Mouse (Mus musculus): ENCODE data around the gene Jade1. TPM values are rescaled to one million over a fixed set of nuclear protein-coding genes. Genes with fewer than 3 reads are reported as not detected.
A peak's percentile ranks its signal among the peaks of the same experiment; 100 is the strongest.

Jade1 gene
- polyA plus RNA-seq, 1 experiment from 2014 or later, result 11.3 TPM

GRCm38 (mm10) chr3:41551671-41552070 lies 3.9 kb upstream of the Jade1 start:
- WGBS (ENCODE audit: insufficient replicate concordance), result 19% methylated on average over 3 of the region's 3 CpGs

GRCm38 (mm10) chr3:41552777-41553548 lies 2.6 kb upstream of the Jade1 start:
- H3K36me3 ChIP-seq, result no peaks in the 10 kb centered on the region
- peak overlapping the region; percentile 28; the same call in 1 of the 2 replicates for H3K4me2 ChIP-seq
- DNase-seq (peak; percentile 26), ATAC-seq (ENCODE audit: low read depth) (peak; percentile 61)
- H3K4me1 ChIP-seq (replicated peaks), result peaks cover 40% of the 10 kb centered on the region
- H3K27me3 ChIP-seq, result no peaks in the 10 kb centered on the region
- peak overlapping the region; percentile 43; the same call in 1 of the 2 replicates for H3K27ac ChIP-seq
- no peaks in the 10 kb centered on the region for H3K9me3 ChIP-seq (replicated peaks)
- 21% methylated on average over 11 of the region's 11 CpGs for WGBS (ENCODE audit: insufficient replicate concordance)
- H3K9ac ChIP-seq, result no peak overlapping the region
- H3K4me3 ChIP-seq (replicated peaks), result no peak overlapping the region

More at GRCm38 (mm10) chr3:41551671-41552070, 3.9 kb upstream of the Jade1 start:
- Histone ChIP-seq H3K27ac (peak overlapping the region; percentile 16; the same call in 1 of the 2 replicates), H3K4me2 (0 out of 2 replicates have a peak overlapping the region, but pooled peaks have one; percentile 2), H3K9me3 (replicated peaks) (no peaks in the 10 kb centered on the region), H3K9ac (no peak overlapping the region), H3K4me1 (replicated peaks) (peaks cover 40% of the 10 kb centered on the region), H3K27me3 (no peaks in the 10 kb centered on the region), H3K36me3 (no peaks in the 10 kb centered on the region), H3K4me3 (replicated peaks) (no peak overlapping the region)
- ATAC-seq (ENCODE audit: low read depth) (peak; percentile 84), DNase-seq (peak; percentile 26)

- H3K27ac ChIP-seq, result no peak overlapping the region
- 63% methylated on average over 4 of the region's 4 CpGs for WGBS (ENCODE audit: insufficient replicate concordance)
- DNase-seq, result no peak
- no peak overlapping the region for H3K4me3 ChIP-seq (replicated peaks)
- no peak overlapping the region for H3K4me2 ChIP-seq
- H3K4me1 ChIP-seq (replicated peaks), result peaks cover 40% of the 10 kb centered on the region
- H3K27me3 ChIP-seq, result no peaks in the 10 kb centered on the region
- no peaks in the 10 kb centered on the region for H3K9me3 ChIP-seq (replicated peaks)
- no peaks in the 10 kb centered on the region for H3K36me3 ChIP-seq
- ATAC-seq (ENCODE audit: low read depth), result no peak
- H3K9ac ChIP-seq, result no peak overlapping the region
Measured at GRCm38 (mm10) chr3:41553681-41554080, 1.9 kb upstream of the Jade1 start.

- Histone ChIP-seq H3K36me3 (no peaks in the 10 kb centered on the region), H3K9ac (no peak overlapping the region), H3K4me2 (no peak overlapping the region), H3K4me3 (replicated peaks) (no peak overlapping the region), H3K9me3 (replicated peaks) (no peaks in the 10 kb centered on the region), H3K4me1 (replicated peaks) (peaks cover 40% of the 10 kb centered on the region), H3K27me3 (no peaks in the 10 kb centered on the region), H3K27ac (no peak overlapping the region)
- no peak for DNase-seq
- WGBS (ENCODE audit: insufficient replicate concordance), result 73% methylated on average over 24 of the region's 24 CpGs
- ATAC-seq (ENCODE audit: low read depth), result no peak
Measured at GRCm38 (mm10) chr3:41554480-41555475, 753 bp upstream of the Jade1 start.

- no peak overlapping the region for H3K4me2 ChIP-seq
- H3K4me3 ChIP-seq (replicated peaks), result no peak overlapping the region
- no peaks in the 10 kb centered on the region for H3K27me3 ChIP-seq
- DNase-seq, result no peak
- no peak overlapping the region for H3K27ac ChIP-seq
- no peaks in the 10 kb centered on the region for H3K36me3 ChIP-seq
- peaks cover 32% of the 10 kb centered on the region for H3K4me1 ChIP-seq (replicated peaks)
- H3K9ac ChIP-seq, result no peak overlapping the region
- H3K9me3 ChIP-seq (replicated peaks), result no peaks in the 10 kb centered on the region
- no peak for ATAC-seq (ENCODE audit: low read depth)
- WGBS (ENCODE audit: insufficient replicate concordance), result 69% methylated on average over 9 of the region's 11 CpGs
Measured at GRCm38 (mm10) chr3:41556451-41557266, 1.1 kb downstream of the Jade1 start.

- Histone ChIP-seq H3K4me3 (replicated peaks) (no peak overlapping the region), H3K4me1 (replicated peaks) (peaks cover 24% of the 10 kb centered on the region), H3K9ac (no peak overlapping the region), H3K27me3 (no peaks in the 10 kb centered on the region), H3K9me3 (replicated peaks) (no peaks in the 10 kb centered on the region), H3K36me3 (no peaks in the 10 kb centered on the region), H3K27ac (no peak overlapping the region), H3K4me2 (no peak overlapping the region)
- DNase-seq (no peak), ATAC-seq (ENCODE audit: low read depth) (no peak)
- 79% methylated on average over 19 of the region's 19 CpGs for WGBS (ENCODE audit: insufficient replicate concordance)
Measured at GRCm38 (mm10) chr3:41557267-41557995, 1.9 kb downstream of the Jade1 start.

GRCm38 (mm10) chr3:41560489-41560888 lies 5.0 kb downstream of the Jade1 start:
- WGBS (ENCODE audit: insufficient replicate concordance), result 74% methylated on average over 6 of the region's 6 CpGs
- H3K4me2 ChIP-seq, result no peak overlapping the region
- no peaks in the 10 kb centered on the region for H3K36me3 ChIP-seq
- no peaks in the 10 kb centered on the region for H3K27me3 ChIP-seq
- H3K9me3 ChIP-seq (replicated peaks), result no peaks in the 10 kb centered on the region
- DNase-seq (no peak), ATAC-seq (ENCODE audit: low read depth) (no peak)
- H3K4me1 ChIP-seq (replicated peaks), result peaks cover 12% of the 10 kb centered on the region; the same call in 1 of the 2 replicates
- H3K27ac ChIP-seq, result no peak overlapping the region
- no peak overlapping the region for H3K9ac ChIP-seq
- H3K4me3 ChIP-seq (replicated peaks), result no peak overlapping the region

GRCm38 (mm10) chr3:41561787-41562186 lies 6.3 kb downstream of the Jade1 start:
- Histone ChIP-seq H3K27me3 (no peaks in the 10 kb centered on the region), H3K4me3 (replicated peaks) (no peak overlapping the region), H3K36me3 (no peaks in the 10 kb centered on the region), H3K9me3 (replicated peaks) (no peaks in the 10 kb centered on the region), H3K27ac (no peak overlapping the region), H3K4me2 (no peak overlapping the region), H3K4me1 (replicated peaks) (peaks cover 20% of the 10 kb centered on the region), H3K9ac (no peak overlapping the region)
- DNase-seq, result no peak
- ATAC-seq (ENCODE audit: low read depth), result no peak
- WGBS (ENCODE audit: insufficient replicate concordance), result 81% methylated on average over 5 of the region's 5 CpGs

- Histone ChIP-seq H3K27ac (peak overlapping the region; percentile 96), H3K27me3 (no peaks in the 10 kb centered on the region), H3K4me3 (replicated peaks) (peak overlapping the region; percentile 82), H3K9ac (peak overlapping the region; percentile 96), H3K9me3 (replicated peaks) (no peaks in the 10 kb centered on the region), H3K36me3 (no peaks in the 10 kb centered on the region), H3K4me2 (peak overlapping the region; percentile 97), H3K4me1 (replicated peaks) (peaks cover 36% of the 10 kb centered on the region)
- DNase-seq, result peak; percentile 64
- peak; percentile 75 for ATAC-seq (ENCODE audit: low read depth)
- 1% methylated on average over 75 of the region's 81 CpGs for WGBS (ENCODE audit: insufficient replicate concordance)
Measured at GRCm38 (mm10) chr3:41563211-41563931, 7.8 kb downstream of the Jade1 start.

- DNase-seq (no peak), ATAC-seq (ENCODE audit: low read depth) (no peak)
- H3K36me3 ChIP-seq, result no peaks in the 10 kb centered on the region
- no peaks in the 10 kb centered on the region for H3K9me3 ChIP-seq (replicated peaks)
- peak overlapping the region; percentile 82 for H3K4me3 ChIP-seq (replicated peaks)
- peak overlapping the region; percentile 96 for H3K9ac ChIP-seq
- H3K27ac ChIP-seq, result peak overlapping the region; percentile 96
- H3K27me3 ChIP-seq, result no peaks in the 10 kb centered on the region
- H3K4me2 ChIP-seq, result peak overlapping the region; percentile 97
- 0% methylated on average over 7 of the region's 7 CpGs for WGBS (ENCODE audit: insufficient replicate concordance)
- H3K4me1 ChIP-seq (replicated peaks), result peaks cover 42% of the 10 kb centered on the region
Measured at GRCm38 (mm10) chr3:41563997-41564396, 8.5 kb downstream of the Jade1 start.
